Mouse (Mus musculus) megakaryocyte, adult 5-6 weeks (primary cell): ENCODE data around the gene Tsc22d2. TPM values are rescaled to one million over a fixed set of nuclear protein-coding genes. Genes with fewer than 3 reads are reported as not detected.
A peak's percentile ranks its signal among the peaks of the same experiment; 100 is the strongest.

Experiments
- ATAC-seq: 2 replicates; pipeline ENCODE4 v1.8.0; 2016; ENCODE audit warnings: mild to moderate bottlenecking, inconsistent platforms; ENCODE audit not compliant: poor library complexity, severe bottlenecking
- total RNA-seq, 2 experiments: library from RNA; stranded (forward) in 1 of 2; stranded (reverse) in 1 of 2; fragments of 153-499, 151-499 nt in 1 of 2; fragments of 221-1000, 200-1000 nt in 1 of 2; gene quantifications; 2 replicates each; pipeline versions ENCODE4 v1.2.3 to v1.2.4; 2015 to 2017

Gene Tsc22d2
- total RNA-seq (2015) (24.6 and 27.2 TPM in 2 replicates), total RNA-seq (2017) (13.9 and 15.7 TPM in 2 replicates)

DNA sequence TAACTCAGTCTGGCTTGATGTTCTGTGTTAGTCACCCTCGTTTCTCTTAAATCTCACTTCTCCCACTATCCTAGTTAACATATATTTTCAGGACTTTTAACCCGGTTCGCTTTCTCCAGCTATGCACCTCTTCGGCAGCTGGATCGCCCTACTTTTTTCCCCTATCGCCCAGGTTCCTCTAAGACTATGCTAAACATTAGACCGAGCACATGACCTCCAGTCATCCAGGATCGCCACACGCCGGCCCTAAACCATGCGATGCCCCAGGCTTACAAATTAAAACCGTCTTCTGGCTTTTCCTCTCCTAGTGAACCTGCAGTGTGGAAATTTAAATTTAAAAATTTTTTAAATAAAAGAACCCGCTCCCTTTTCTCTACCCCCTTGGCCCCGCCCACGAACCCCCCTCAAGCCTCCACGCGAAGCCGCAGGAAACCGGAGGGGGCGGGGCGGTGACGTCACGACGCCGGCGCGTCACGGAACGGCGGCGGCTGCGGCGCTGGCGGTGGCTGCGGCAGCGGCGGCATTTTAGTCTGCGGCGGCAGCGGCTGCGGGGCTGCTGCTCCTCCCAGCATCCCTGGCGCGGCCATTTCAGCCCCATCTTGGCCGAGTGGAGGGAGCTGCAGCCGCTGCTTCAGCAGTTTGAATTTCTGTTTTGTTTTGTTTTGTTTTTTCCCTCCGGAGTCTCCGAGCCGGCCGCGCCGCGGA is at the start of gene Tsc22d2:
Gene Tsc22d2, plus strand, starts transcription at position 482 of the 705 bp plus-strand sequence.
- peak; percentile 53 for ATAC-seq

DNA sequence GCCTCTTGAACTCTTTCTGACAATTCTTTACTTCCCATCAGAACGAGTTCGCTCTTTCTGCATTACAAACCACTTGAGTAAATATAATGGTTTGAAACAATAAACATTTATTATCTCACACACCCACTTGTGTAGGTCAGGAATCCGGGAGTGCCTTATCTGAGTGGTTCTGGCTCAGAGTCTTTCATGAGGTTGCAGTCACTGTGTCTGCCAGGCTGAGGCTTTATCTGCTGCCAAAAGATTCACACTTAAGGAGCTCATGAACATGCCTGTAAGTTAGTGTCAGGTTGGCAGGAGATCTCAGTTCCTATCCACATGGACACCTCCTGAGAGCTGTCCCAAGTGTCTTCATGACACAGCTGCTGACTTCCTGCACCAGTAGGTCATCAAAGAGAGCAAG is 47.8 kb upstream of the Tsc22d2 start:
- no peak for ATAC-seq

DNA sequence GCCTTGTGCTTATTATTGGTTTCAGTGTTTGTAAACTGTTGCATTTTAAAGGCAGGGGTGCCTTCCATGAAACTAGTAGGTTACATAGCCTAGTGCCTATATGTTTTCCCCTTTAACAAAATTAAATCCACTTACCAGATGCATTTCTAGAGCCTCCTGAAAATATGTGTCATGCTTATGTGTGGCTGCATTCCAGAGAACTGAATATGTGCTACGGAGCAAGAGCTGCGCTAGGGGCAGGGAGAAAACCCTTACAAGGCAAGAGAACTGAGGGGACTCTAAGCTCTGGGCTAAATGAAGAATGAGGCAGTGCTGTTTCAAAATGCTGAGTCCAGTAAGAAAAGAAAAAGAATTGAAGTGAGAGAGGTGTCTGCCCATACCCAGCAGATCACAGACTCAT is 43.7 kb upstream of the Tsc22d2 start:
- ATAC-seq = no peak

DNA sequence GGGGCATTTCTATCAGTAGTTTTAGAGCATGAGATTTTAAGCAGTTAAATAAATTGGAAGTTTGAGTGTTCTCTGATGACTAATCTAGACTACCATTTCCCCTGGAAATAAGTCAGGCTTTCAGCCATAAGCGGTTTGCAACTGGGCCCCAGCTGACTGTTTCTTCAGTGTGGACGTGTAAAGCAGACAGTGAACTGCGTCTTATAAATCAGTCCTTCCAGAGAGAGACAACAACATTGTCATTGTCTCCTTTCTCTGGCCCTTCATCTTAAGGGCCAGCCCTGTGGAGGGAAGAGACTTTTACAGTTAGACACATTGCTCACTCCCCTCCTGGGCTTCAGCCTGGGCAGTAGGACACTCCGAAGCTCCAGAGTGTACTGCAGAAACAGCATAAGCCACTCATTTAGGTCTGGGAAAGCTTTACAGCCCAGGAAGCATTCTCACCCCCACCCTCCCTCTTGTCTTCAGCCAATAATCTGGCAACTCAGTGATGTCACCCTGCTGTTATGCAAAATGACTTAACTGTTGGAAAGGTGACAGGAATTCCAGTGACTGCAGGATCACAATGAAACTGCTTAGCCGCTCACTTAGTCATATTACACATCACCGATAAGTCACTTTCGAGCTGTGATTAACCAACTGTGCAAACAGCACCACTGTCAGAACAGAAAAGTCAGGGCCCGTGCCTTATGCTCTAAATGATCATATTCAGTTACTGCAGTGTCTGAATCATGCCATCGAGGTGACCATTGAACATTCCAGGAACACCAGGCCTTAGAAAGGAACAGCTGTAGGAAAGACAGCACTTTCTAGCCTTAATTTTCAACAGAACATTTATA is 42.2 kb upstream of the Tsc22d2 start:
- no peak for ATAC-seq

DNA sequence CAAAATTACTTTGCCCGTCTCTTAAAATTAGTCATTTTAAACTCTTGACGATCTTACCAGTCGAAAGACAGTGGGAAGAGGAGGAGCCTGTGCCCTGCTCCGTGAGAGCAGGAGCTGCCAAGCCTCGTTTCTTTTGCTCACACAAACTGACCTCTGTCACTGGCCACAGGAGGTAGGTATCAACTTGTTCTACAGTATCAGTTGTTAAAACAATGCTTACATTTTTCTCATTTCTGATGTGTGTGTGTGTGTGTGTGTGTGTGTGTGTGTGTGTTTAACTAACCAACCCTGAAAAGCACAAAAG is 41.7 kb upstream of the Tsc22d2 start:
- ATAC-seq = no peak

DNA sequence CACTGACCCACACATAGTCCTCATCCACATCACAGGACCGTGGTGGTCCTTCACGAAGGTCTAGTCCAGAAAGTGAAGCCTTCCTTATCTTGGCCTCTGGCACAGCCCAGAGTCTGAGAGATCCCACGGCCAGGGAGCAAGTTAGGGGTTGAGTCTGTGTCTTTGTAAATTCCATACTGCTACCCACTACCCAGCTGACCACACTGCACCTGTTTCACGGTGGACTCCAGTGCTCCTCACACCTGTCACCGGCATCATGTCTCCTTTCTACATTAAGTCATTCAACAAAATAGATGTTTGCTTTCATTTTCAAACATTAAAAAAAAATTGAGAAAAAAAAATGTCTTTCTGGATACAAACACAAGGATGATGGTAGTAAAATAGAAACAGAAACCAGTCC is 40.2 kb upstream of the Tsc22d2 start:
- no peak for ATAC-seq

DNA sequence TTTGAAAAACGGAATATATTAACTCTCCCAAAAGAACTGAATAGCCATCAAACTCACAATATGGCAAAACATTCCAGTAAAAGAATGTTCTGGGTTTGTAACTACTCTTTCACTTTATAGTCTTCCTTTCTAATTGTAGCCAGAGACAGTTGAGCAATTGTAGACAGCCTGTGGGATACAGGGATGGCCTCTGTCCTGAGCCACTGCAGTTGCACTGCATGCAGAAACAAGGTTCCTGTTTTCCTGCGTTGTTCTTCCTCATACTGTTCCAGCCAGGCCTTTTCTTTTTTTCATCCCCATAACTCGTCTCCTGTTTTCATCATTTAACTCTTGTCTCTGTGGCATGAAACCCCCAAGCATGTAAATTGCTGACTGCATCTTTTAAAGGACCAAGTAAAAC is 37.8 kb upstream of the Tsc22d2 start:
- ATAC-seq = no peak

DNA sequence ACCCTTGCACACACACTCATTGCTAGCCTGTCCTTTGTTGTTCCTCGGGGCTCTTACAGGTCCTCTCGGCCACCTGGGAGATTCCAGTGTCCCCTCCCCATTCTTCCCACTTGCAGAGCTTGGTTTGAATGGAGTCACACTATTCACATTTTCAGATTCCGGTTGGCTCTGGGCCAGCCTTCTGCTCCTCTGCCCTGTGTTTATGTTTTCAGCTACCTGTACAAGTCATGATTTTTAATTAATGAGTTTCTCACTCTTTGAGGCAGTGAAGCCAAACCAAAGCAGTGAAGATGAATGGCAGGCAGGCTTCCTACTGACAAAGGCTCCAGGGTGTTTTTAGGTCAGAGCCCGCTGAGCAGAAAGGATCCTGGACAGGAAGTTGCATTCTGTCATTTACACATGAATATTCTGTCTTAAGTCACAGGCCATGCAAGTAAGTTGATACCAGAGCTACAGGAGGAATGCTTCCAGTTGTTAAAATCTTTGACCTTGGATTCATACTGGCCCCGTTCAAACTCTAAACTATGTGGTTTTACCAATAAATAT is 36.9 kb upstream of the Tsc22d2 start:
- ATAC-seq = no peak

DNA sequence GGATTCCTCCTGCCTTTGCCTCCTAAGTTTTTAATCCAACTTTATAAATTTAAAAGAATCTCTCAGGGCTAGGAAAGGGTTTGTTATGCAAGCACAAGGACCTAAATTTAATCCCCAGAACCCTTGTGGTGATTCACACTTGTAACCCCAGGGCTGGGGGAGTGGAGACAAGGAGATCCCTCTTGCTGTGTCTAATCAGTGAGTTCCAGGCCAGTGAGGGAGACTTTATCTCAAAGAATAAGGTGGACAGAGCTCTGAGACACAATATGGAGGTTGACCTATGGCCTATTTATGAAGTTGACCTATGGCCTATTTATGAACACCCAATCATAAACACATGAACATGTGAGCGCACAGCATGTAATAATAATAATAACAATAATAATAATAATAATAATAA is 31.8 kb upstream of the Tsc22d2 start:
- ATAC-seq = no peak

DNA sequence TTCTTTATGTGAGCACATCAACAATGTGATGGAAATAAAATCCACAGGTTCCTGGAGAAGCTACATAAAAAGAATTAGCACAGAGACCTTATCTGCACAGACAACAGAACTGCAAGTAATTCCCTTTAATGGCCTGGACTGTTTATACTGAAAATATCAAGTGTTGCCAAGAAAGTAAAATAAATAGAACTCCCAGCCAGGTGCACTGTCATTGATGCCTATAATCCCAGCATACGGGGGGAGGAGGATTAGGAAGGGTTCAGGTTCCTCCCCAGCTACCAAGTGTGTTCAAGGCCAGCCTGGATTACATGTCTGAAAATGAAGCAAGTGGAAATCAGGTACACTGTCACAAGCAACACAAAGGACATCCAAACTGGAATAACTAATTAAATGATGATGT is 29.5 kb upstream of the Tsc22d2 start:
- no peak for ATAC-seq

DNA sequence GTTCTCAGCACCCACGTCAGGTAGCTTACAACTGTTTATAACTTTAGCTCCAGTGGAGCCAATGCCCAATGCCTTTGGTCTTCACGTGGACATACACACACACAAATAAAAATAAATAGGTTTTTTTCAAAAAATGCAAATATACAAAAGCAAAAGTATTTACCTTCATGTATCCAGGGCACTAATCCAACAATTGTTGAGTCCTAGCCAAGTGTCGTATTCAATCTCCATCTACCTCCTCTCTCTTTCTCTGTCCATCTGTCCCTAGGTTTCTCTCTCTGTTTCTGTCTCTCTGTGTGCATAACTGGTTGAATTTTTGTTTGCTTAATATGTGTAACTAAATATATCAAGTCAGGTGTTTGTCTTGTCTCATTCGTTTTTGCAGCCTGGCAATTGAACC is 25.8 kb upstream of the Tsc22d2 start:
- no peak for ATAC-seq

DNA sequence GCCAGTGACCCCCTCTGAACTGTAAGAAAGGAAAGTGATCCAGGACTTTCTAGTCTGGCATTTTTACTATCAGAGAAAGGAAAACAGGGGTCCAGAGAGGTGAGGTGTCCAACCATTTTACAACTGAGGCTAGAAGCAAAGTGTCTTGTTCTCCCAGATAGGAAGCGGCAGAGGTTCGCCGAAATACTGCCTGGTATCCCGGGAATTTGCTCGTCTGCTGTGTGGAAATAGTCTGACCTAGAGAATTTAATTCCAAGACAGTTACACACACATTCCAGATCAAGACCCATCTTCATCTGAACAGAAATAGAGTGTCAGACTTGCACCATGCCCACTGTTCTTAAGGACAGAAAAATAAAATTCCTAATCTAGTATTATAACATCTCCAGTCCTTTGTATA is 16.0 kb upstream of the Tsc22d2 start:
- no peak for ATAC-seq

DNA sequence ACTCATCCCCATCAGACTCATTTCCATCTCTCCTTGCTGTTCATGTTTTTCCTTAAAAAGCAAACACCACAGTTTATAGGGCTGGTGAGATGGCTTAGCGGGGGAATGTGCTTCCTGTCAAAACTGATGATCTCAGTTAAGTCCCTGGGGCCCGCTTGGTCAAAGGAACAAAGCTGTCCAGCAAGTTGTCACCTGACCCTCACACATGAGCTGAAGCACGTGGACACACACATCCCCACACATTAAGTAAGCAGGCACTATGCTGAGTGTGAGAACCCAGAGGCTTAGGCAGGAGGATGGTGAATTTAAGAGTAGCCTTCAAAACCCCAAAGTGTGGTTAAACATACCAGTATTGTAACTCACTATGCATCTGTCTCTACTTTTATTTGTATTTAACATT is 14.6 kb upstream of the Tsc22d2 start:
- no peak for ATAC-seq

DNA sequence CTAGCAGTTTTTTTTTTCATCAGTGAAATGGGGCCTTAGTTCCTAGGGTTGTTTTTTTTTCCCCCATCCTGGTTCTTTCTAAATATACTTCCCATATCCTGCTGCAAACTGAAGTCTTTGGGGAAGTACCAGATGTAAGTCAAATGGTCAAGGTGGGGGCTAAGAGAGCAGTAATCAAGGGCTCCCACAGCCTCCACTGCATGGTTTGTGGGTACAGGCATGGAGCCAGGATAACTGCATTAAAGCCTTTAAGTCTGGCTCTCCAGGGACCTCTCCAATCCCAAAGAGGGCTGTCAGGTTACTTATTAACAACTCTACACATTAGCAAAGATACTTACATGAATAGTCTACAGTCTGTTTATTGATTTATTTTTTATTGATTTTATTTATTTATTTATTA is 2.8 kb upstream of the Tsc22d2 start:
- ATAC-seq = no peak

DNA sequence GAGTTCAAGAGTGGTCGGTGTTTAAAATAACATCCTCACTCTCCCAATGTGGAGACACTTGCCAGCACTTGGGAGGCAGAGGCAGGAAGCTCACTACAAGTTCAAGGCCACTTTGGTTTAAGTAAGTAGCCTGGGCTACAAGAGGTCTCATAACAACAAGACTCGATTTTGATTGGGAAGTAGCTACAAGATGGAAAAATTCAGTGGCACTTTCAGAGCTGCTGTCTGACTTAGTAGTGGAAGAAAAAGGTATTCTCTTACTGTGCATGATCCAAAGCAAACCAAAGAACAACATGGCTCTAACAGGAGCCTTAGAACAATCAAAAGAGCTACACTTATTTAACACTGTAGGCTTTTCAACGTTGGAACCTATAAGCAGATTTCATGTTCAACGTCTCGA is 844 bp upstream of the Tsc22d2 start:
- ATAC-seq = no peak

DNA sequence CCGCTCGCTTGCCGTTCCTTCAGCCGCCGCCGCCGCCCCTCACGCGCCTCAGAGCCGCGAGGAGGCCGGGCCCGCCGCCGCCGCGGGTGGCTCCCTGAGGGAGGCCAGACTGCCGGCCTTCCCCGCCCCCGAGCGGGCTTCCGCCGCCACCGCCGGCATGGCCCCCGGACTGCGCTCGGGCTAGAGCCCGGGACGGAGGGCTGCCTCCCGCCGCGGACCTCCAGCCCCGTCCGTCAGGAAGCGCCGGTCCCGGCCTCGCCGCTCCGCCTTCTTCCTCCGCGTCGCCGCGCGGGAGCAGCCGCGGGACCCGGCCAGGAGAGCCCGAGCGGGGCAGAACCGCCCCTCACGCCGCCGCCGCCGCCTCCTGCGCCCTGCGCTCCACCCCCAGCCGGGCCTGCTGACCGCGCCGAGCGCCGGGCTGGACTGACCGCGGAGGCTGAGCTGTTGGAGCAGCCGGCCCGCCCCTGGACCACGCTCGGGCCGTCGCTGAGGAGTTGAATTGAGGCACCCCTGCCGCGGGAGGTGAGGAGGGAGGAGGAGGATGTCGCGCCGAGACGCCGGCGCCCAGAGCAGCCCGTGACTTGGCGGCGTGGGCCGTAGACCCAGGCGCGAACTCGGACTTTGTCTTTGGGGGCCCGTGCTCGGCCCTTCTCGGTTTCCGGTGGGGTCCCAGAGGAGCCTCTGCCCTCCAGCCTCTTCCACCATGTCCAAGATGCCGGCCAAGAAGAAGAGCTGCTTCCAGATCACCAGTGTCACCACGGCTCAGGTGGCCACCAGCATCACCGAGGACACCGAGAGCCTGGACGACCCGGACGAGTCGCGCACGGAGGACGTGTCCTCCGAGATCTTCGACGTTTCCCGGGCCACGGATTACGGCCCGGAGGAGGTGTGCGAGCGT is 720 bp downstream of the Tsc22d2 start:
- ATAC-seq = peak; percentile 47

DNA sequence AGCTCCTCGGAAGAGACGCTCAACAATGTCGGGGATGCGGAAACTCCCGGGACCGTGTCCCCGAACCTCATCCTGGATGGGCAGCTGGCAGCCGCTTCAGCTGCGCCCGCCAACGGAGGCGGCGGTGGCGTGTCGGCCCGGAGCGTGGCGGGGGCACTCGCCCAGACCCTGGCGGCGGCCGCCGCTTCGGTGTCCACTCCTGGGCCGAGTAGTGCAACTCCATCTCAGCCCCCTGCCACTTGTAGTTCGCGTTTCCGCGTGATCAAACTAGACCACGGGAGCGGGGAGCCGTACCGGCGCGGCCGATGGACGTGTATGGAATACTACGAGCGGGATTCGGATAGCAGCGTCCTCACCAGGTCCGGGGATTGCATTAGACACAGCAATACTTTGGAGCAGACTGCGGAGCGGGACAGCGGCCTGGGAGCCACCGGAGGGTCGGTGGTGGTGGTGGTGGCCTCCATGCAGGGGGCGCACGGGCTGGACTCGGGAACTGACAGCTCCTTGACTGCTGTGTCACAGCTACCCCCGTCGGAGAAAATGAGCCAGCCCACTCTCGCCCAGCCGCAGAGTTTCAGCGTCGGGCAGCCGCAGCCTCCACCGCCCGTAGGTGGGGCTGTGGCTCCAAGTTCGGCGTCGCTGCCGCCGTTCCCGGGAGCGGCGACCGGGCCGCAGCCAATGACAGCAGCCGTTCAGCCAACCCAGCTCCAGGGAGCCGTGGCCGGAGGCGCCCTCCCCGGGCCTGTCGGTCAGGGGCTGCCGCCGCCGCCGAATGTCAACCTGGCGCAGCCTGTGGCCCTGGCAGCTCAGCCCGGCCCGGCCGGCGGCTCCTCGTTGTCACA is 1.6 kb downstream of the Tsc22d2 start:
- peak; percentile 71 for ATAC-seq

DNA sequence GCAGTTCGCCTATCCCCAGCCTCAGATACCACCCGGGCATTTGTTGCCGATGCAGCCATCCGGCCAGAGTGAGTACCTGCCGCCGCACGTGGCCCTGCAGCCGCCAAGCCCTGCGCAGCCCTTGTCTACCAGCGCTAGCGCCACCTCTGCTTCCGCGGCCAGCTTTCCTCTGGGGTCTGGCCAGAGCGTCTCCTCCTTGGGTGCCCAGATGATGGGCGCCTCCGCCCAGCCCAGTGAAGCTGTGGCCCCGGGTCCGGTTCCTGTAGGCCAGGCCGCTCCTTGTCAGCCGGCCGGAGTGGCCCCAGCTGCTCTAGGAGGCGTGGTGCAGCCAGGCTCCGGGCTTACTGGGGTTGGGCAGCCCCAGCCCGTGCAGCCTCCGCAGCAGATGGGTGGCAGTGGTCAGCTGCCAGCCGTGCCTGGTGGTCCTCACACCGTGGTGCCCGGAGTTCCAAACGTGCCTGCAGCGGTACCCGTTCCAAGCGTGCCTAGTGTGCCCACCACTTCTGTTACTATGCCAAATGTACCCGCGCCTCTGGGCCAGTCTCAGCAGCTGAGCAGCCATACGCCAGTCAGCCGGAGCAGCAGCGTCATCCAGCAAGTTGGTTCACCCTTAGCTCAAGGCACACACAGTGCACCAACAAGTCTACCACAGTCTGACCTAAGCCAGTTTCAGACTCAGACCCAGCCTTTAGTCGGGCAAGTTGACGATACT is 2.4 kb downstream of the Tsc22d2 start:
- peak; percentile 10 for ATAC-seq
